Mouse (Mus musculus): ENCODE data around the gene Sc5d.
A peak's percentile ranks its signal among the peaks of the same experiment; 100 is the strongest.

Sc5d gene

DNA sequence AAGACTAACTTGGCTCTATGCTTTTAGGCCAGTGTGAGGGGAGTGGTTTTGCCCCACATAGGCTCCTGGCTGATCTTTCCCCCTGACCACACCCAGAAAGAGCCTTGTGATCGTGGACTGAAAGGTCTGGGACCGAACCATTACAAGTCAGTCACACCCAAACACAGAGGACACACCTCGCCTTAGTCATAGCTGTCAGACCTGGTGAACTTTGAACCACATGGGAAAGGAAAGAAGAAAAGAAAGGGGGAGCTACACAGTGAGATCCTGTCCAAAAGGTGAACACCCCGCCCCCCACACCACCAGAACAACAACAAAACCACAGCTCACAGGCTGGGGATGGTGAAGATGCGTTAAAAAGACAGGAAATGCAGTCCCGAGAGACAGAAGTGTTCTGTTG lies 14.9 kb downstream of the Sc5d start:
- no peak for DNase-seq

DNA sequence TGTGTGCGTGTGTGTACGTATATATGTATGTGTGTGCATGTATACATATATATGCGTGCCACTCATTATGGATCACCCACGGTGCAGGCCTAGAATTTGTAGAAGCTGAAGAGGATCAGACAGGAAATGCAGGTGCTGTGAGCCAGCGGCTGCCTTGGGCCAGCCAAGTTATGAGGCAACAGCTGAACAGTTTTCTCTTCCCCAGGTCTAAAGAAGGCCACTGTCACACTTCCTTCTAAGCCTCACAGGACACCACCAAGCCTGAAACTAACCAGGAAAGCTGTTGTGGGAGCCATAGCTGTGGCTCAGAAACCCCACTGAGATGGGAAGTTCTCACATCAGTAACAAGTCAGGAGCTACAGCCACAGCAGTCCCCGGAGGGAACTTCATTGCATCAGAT lies 17.4 kb downstream of the Sc5d start:
- no peak for DNase-seq

DNA sequence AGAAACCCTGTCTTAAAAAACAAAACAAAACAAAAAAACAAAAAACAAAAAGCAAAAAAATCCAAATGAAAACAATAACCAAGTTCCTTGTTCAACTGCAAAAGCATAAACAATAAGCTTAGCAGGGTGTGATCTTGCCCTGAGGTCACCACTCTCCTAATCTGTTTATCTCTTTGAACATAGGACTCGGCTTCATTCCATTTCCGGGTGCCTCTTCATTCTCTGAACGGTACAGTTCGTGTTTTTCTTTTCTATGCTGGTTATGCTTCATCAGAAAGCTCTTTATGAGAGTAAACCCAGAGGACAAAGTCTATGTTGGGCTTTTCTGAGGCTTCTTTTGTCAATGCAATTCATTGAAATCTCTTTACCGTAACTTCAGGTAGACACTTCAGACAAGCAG lies 19.9 kb downstream of the Sc5d start:
- DNase-seq = no peak

DNA sequence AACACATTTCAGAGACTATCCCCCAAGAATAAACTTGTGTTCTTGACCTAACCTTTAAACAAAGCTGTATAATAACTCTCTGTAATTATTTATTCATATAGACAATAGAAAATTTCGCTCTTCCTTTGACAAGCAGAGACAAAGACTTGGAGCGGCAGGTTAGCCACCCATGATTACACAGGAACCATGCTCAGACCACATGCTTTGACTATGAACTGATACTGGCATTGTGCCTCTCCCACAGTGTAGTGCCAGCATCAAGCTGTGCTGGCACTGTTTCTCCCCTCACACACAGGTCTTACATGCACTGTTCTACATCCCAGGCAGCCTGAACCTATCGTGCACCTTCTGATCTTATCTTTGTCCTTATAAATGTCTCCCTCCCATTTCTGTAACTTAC lies 23.0 kb downstream of the Sc5d start:
- DNase-seq = no peak

DNA sequence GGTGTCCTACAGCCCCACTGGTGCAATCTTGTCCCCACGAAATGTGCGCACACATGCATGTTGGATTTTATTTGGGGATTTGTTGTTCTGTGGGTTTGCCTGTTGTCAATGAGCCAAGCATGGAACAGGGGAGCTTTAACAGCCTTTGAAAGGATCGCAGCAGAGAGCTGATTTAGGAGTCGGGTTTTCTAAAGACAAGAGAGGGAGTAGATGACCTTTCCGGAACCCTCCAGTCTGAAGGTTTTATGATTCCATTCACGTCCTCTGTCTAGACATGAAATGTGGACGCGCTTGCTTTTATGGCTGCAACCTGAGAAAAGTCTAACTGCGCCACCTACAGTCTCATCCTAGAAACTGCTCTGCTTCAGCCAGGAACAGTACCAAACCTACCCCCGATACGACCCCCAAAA lies 23.5 kb downstream of the Sc5d start:
- no peak for DNase-seq

DNA sequence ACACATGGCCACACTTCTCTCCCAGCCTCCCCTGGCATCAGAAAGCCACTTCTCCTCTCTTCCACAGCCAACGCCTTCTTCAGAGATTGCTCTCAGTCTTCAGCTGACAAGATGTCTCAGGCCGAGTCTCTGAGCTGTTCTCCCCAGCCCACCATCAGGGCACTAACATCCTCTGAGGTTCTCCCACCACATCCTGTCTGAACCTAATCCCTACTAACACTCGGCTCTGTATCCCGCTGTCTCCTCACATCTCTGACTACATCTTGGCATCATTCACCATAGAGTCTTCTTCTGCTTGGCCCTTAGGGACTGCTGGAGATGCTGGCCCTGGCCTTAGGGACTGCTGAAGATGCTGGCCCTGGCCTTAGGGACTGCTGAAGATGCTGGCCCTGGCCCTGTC lies 25.2 kb downstream of the Sc5d start:
- DNase-seq = no peak

DNA sequence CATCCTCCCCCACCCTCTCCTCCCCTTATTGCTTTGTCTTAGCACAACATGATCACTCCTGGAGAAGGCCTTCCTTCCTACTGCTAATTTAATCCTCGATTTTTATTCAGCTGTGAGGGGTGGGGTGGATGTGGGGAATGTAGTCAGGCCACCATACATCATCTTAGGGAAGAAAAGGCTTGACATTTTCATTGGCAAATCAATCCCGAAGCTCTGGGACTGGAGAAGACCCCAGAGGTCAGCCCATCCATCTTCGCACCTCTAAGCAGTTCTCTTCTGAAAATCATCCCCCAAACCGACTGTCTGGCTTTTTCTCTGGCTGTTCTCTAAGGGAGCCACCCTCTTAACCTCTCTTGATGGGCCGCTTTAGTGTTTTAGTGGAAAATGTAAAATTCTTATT lies 32.9 kb downstream of the Sc5d start:
- DNase-seq = peak; percentile 24

DNA sequence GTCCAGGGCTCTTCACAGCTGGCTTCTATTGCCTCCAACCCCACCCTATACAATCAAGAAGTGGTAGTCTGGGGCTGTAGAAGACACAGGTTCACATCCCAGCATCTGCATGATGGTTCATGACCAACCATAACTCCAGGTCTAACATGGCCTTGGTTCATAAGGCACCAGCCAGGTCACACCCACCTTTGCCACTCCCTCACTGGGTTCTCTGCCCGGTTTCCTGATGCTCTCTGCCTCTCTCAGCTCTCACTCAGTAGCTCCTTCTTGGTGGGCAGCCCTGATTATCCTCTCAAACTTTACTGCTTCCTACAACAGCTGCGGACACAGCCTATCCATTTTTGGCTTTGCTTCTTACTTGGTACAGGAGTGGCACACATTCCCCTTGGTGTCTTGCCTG lies 33.7 kb downstream of the Sc5d start:
- DNase-seq = peak; percentile 67

DNA sequence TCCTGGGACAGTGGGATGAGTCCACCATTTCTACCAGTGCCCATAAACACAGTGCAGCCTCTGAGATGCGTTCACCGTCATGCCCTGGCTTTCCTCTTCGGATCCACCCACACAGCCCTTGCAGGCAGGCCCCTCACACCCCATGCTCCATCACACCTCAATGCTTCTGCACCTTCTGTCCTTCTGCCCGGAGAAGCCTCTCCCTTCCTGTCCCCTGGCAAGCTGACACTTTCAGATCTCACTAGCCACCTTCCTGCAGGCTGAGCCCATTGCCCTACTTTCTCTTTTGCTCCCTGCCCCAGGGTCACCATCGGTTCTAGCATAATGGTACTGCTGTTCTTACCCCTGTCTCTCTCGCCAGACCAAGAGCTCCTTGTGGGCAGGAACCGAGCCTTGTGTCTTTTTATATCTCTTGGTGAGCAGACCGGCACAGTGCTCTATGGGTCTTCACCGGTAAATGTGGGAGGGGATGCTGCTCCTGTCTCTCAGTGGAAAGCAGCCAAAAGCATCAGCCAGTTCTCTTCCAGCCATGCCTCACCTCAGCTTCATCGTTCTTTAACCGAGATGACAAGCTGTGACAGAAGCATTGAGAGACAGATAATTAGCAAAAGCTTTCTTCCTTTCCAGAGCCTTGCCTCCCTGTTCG lies 34.5 kb downstream of the Sc5d start:
- DNase-seq = peak; percentile 88

DNA sequence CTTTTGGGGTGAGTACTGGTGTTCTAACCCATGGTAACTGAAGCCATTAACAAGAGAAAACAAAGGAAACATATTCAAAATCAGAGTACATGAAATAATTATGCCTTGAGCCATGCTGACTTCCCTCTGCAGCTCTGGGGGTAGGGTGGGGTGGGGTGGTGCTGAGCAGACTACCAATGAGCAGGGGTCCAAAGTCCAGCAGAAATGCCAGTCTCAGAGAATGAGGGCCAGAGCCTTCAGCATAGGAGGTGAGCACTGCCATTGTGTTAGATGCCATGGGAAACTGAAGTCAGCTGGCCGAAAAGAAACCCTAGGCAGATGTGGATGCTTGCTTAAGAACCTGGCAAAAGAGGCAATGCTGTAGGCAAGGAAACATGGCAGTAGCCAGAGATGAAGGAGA lies 36.3 kb downstream of the Sc5d start:
- peak; percentile 51 for DNase-seq

DNA sequence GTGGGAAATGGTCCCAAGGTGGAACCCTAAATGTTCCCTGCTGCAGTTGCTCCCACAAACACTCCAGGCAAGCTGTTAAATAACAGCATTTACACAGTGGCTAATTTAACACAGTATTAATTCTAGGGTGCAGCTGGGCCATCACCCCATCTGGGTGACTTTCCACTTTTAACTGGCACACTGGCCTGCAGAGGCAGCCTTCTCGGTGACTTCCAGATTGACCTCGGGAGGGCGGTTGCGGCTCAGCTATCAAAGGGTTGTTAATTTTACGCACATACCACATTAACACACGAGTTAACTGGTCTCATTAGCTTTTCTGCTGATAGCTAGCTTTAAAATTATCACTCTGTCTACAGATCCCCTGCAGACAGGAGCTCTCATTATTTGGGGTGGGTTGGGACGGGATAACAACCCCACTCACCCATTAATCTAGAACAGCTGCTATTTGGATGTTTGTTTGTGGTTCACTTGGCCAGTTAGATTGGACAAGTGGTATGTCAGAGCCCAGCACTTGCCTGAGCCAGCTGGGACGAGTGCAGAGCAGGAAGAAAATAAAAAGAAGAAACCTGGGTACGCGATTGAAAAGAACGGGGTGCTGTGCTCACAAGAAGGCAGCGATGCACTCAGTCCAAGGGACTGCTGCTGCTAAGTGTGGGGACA lies 44.9 kb downstream of the Sc5d start:
- peak; percentile 87 for DNase-seq

DNA sequence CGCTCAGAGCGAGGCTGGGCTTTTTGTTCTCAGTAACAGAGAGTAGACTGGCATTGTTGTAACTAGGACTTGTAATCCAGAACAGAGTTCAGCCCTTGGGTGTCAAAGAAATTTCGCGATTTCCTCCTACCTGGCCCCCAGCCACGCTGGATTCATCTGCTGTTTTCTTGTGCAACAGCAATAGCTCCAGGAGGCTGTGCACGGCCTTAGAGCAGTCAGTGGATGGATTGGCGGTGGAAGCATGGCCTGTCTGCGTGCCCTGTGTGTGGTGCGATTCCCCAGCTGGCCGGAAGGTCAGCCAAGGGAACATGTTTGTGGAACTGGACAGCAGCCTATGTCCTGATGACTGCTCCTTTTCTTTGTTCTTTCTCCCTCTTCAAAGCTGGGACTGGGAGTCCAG lies 46.4 kb downstream of the Sc5d start:
- peak; percentile 99 for DNase-seq

DNA sequence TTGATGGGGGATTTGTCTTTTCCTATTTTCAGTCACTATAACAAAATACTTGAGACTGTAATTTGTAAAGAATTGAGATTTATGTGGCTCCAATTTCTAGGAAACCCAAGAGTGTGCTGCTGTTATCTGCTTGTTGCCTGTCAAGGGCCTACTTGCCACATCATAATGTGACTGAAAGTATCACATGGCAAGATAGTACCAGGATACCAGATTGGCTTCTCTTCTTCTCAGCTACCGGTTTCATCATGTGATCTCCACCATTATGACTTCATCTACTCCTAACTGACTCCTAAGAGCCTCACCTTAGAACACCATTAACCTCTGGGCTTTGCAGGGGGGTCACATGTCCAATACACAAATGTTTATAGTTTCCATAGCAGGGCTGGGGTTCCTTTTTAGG lies 49.9 kb downstream of the Sc5d start:
- DNase-seq = peak; percentile 17

DNA sequence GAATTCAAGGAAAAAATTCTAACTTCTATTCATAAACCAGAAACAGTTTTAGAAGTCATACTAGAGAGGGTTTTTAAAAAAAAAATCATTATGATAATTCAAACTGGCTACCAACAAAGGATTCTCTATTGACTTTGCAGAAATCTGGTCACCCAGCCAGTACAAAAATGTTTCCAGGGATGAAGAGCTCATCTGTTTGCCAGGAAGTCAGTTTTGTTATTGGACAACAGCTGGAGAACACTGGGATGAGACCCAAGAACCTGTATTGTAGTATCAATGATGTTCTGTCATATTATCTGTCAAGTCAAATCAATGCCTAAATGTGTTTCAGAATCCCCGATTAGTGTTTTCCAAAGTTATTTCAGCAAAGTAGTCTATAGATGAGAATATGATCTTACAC lies 50.9 kb downstream of the Sc5d start:
- peak; percentile 86 for DNase-seq

DNA sequence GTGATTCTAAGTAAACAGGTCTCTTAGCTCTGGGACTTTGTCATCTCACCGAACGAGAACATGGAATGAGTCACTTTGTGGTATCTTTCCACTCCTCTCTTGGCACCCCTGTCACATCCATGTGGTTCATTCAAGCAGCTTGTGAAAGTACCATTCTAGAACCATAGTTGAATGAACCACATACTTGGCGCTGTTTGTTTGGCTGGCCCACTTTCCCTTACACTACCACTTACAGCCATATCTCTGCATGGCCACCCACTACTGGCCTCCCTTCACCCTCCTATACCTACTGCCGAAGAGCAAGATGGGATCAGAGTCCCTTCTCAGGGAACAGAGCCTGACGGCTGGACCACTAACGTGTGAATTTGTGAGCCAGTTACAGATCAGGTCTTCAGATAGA lies 54.4 kb downstream of the Sc5d start:
- DNase-seq = peak; percentile 84

DNA sequence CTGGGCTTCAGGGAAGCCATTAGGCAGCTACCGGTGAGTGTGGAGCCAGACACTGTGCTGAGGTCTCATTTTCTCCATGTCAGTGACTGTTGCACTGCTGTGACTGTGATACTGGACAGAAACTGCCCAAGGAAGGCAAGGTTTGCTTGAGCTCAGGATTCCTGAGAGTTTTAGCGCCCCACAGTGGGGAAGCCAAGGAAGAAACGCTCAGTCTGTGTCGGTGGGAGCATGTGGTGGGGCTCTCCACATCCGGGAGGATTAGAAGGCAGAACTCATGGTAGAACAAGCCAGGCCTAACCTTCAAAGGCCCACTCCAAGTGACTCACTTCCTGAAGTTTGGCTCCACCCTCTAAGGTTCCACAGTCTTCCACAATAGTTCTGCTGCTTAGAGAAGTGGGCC lies 55.6 kb downstream of the Sc5d start:
- peak; percentile 85 for DNase-seq

DNA sequence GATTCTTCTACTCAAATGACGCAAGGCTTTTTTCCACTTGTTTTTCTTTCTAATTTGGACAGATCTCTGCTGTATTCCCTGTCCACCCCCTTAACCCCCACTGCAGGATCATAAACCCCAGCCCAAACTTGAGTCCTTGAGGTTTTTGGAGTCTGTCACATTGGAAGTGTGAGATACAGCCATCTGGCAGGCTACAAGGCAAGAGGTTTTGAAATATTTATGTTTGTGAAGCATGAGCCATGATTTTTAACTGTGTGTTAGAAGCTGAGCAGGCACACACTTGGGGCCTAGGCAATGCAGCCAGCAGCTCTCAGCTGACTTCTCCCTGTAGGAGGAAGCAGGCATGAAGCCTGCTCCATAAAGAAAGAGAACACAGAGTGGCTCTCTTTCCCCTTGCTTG lies 57.3 kb downstream of the Sc5d start:
- peak; percentile 93 for DNase-seq

DNA sequence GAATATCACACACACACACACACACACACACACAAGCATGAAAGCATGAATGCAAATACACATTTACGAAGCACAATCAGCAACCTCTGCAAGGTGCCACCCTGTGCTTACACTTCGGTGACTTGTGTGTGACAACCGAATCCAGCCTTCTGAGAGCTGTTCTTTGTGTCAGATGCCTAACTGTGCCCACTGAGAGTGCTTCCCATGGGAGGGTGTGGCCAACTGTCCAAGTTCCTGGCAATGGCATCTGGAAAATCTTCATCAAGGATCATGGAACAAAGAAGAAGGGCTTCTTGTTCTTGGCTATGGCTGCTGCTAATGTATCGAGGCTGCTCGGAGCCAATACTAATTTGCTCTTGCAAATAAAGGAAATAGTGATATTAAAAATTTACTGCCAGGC lies 61.8 kb downstream of the Sc5d start:
- peak; percentile 74 for DNase-seq

All from heart, adult 11 months (tissue).